Mouse (Mus musculus) hindbrain, embryonic 10.5 days (tissue): ENCODE data around the gene Mast4. TPM values are rescaled to one million over a fixed set of nuclear protein-coding genes. Genes with fewer than 3 reads are reported as not detected.

Experiments
- DNase-seq: peaks from one replicate; pipeline ENCODE4 v3.0.0-alpha.2; 2017; ENCODE audit warnings: low spot score
- H3K27ac ChIP-seq: fragments of 300-500 bp; sonication (generic); 2 replicates; pipeline ENCODE4 v1.5.1; 2016; ENCODE audit warnings: mild to moderate bottlenecking, moderate library complexity
- H3K27me3 ChIP-seq: fragments of 300-500 bp; sonication (generic); 2 replicates; pipeline ENCODE4 v1.6.1; 2016; ENCODE audit warnings: mild to moderate bottlenecking; ENCODE audit not compliant: poor library complexity, insufficient read depth, severe bottlenecking
- H3K36me3 ChIP-seq: fragments of 300-500 bp; sonication (generic); 2 replicates; pipeline ENCODE4 v1.6.1; 2016; ENCODE audit warnings: mild to moderate bottlenecking, moderate library complexity
- H3K4me1 ChIP-seq: fragments of 300-500 bp; sonication (generic); replicated peaks from 2 replicates; pipeline ENCODE4 v1.6.1; 2016; ENCODE audit warnings: mild to moderate bottlenecking
- H3K4me3 ChIP-seq: fragments of 300-500 bp; sonication (generic); 2 replicates; pipeline ENCODE4 v1.5.1; 2016; ENCODE audit warnings: mild to moderate bottlenecking, moderate library complexity
- H3K9me3 ChIP-seq: fragments of 300-500 bp; sonication (generic); 2 replicates; pipeline ENCODE4 v1.6.1; 2016; ENCODE audit warnings: mild to moderate bottlenecking, moderate library complexity
- WGBS: fragments of 180-500 bp; shearing (Covaris S2); methylation state at CpG from one replicate; pipeline ENCODE4 v1.1.7; 2016; 5-methylcytosine and 5-hydroxymethylcytosine counted together
- polyA plus RNA-seq: library from polyadenylated mRNA; unstranded; fragments of >200 nt; fragmentation: Nextera tagmentation; extraction: Ambion mirVana; gene quantifications from 2 replicates; pipeline ENCODE4 v1.2.1, GENCODE M21; 2016

The Mast4 gene
- polyA plus RNA-seq, 1 experiment from 2014 or later: 19.3 TPM

DNA sequence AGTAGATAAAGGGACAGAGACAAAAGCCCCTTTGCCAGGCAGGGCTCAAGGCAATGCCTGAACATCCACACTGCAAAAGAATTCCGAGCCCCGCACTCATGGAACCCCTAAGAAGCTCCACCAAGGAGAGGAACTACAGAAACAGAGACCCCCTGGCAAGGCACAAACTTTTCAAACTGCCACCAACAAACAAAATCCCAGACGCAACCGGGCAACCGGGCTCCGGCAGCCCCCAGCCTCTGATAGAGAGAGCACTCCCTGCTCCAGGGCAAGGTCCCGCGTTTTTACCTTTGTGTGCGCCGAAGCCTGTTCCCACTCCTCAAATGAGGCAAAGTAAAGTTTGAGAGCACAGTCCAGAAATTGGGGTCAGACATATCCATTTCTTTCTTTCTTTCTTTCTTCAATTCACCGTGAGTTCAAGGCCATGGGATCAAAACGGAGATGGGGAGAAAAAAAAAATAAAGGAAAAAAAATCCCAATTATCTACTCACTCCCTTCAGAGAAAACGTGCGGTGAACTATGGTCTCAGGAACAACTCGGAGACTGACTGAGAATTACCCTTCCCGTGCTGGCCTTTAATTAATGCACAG is 428.8 kb downstream of the Mast4 start:
- Histone ChIP-seq H3K36me3 (no peaks in the 10 kb centered on the region), H3K4me1 (peaks cover 45% of the 10 kb centered on the region), H3K9me3 (no peaks in the 10 kb centered on the region), H3K27me3 (no peaks in the 10 kb centered on the region), H3K27ac (peak overlapping the region; percentile 89), H3K4me3 (peak overlapping the region; percentile 72)
- under 1% methylated on average over 16 of the region's 16 CpGs for WGBS
- peak; percentile 50 for DNase-seq

DNA sequence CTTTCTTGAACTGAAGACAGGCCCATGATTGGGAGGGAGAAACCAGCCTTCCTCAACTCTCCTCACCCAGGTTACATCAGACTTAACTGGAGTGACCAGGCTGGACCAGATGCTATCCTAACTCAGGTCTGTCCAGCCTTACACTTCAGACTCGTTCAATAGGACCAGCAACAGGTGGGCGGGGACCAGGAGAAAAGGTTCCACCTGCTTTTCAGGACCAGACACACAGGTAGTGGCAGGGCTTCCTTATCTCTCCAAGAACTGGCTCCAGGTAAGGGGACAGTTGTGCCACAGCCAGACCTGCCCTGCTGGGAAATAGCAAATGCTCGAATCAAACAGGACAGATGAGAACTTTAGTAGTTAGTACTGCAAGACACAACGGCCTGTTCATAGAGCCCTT is 430.6 kb downstream of the Mast4 start:
- H3K27me3 ChIP-seq: no peaks in the 10 kb centered on the region
- peaks cover 63% of the 10 kb centered on the region for H3K4me1 ChIP-seq
- WGBS: 85% methylated on average over 4 of the region's 4 CpGs
- H3K36me3 ChIP-seq: no peaks in the 10 kb centered on the region
- DNase-seq: no peak
- no peaks in the 10 kb centered on the region for H3K9me3 ChIP-seq
- no peak overlapping the region for H3K27ac ChIP-seq
- H3K4me3 ChIP-seq: peak overlapping the region; percentile 21; the same call in 1 of the 2 replicates

GRCm38 (mm10) chr13:102902123-102902522 is 432.2 kb downstream of the Mast4 start:
- Histone ChIP-seq H3K36me3 (no peaks in the 10 kb centered on the region), H3K4me3 (no peak overlapping the region), H3K27ac (no peak overlapping the region), H3K27me3 (no peaks in the 10 kb centered on the region), H3K9me3 (no peaks in the 10 kb centered on the region), H3K4me1 (peaks cover 67% of the 10 kb centered on the region)
- WGBS: 64% methylated on average over 7 of the region's 7 CpGs
- DNase-seq: no peak

- no peaks in the 10 kb centered on the region for H3K36me3 ChIP-seq
- no peaks in the 10 kb centered on the region for H3K9me3 ChIP-seq
- DNase-seq: no peak
- H3K4me3 ChIP-seq: no peak overlapping the region
- no peaks in the 10 kb centered on the region for H3K27me3 ChIP-seq
- 83% methylated on average over 8 of the region's 8 CpGs for WGBS
- H3K27ac ChIP-seq: no peak overlapping the region
- peaks cover 76% of the 10 kb centered on the region for H3K4me1 ChIP-seq
Measured at GRCm38 (mm10) chr13:102900531-102900930, 433.8 kb downstream of the Mast4 start.

DNA sequence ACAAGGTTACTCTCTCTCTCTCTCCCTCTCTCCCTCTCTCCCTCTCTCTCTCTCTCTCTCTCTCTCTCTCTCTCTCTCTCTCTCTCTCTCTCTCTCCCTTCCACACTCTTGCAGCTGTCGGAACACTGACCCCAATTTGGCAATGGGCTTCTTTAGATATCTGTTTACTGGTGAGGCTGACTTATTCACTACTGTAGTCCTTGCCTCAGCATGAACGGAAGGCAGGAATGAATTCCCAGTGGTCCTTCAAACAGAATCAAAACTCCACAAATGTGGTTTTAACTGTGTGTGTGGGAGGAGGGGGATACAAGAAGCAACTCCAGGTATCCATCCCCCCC is 434.2 kb downstream of the Mast4 start:
- H3K4me3 ChIP-seq: no peak overlapping the region

GRCm38 (mm10) chr13:102899253-102900082 is 434.8 kb downstream of the Mast4 start:
- H3K4me3 ChIP-seq: no peak overlapping the region
- 74% methylated on average over 9 of the region's 9 CpGs for WGBS
- DNase-seq: no peak
- no peaks in the 10 kb centered on the region for H3K9me3 ChIP-seq
- no peaks in the 10 kb centered on the region for H3K36me3 ChIP-seq
- no peaks in the 10 kb centered on the region for H3K27me3 ChIP-seq
- H3K4me1 ChIP-seq: peaks cover 78% of the 10 kb centered on the region
- H3K27ac ChIP-seq: peak overlapping the region; percentile 50; the same call in 1 of the 2 replicates

More for the DNA sequence above, 434.2 kb downstream of the Mast4 start:
- no peak overlapping the region for H3K27ac ChIP-seq
- peaks cover 76% of the 10 kb centered on the region for H3K4me1 ChIP-seq
- no peaks in the 10 kb centered on the region for H3K36me3 ChIP-seq
- H3K9me3 ChIP-seq: no peaks in the 10 kb centered on the region
- no peaks in the 10 kb centered on the region for H3K27me3 ChIP-seq
- 69% methylated on average over 2 of the region's 2 CpGs for WGBS
- DNase-seq: no peak

DNA sequence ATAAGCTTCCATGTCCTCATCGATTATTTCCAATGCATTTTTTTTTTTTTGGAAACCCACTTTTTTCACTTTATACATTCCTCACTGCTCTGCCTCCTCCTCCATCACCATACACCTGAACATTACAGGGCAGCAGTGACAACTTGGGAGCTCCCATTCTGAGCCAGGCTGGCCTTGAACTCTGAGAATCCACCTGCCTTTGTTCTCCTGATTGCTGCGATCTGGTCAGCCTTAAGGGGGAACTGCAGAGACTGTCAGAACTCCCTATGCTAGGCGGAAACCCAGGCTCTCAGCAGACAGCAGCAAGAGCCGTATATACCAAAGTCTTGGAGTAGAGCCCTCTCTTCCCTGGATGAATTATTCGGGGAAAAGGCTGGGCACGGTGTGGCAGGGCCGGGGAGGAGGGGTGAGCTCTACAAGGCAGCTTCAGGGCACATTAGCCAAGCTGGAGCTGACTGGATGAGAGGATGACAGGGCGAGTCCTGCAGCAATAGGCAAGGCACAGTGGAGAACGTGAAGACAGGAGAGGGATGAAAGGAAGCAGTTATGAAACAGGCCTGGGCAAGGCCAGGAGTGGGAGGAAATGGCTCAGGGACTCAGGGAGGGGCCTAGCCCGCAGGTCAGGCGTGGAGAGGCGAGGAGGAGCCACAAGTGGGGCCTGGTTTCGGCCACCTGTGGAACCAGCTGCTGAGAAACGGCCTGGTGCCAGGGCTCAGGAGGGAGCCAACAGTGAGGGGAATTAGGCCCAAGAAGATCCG is 435.7 kb downstream of the Mast4 start:
- Histone ChIP-seq H3K4me3 (no peak overlapping the region), H3K9me3 (no peaks in the 10 kb centered on the region), H3K27me3 (no peaks in the 10 kb centered on the region), H3K4me1 (peaks cover 77% of the 10 kb centered on the region), H3K36me3 (no peaks in the 10 kb centered on the region), H3K27ac (peak overlapping the region; percentile 50; the same call in 1 of the 2 replicates)
- no peak for DNase-seq
- WGBS: 57% methylated on average over 15 of the region's 15 CpGs

DNA sequence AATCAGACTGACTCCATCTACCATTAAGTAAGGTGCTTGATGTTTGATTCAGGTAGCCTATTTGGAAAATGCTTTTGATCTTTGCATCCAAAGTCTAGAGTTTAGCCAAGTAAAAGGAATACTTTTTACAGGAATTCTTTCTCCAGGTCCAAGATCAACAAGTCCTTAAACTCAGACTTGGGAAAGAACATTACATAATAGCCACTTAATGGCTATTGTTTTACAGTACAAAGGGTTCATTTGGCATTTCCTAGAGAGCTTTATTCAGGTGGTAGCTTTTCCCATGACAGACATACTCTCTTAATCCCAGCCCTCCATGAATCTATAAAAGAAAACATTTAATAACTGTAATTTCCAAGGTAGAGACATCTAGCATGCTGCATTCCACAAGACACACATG is 438.0 kb downstream of the Mast4 start:
- H3K27ac ChIP-seq: no peak overlapping the region
- DNase-seq: no peak
- H3K4me1 ChIP-seq: peaks cover 65% of the 10 kb centered on the region
- H3K9me3 ChIP-seq: no peaks in the 10 kb centered on the region
- no peaks in the 10 kb centered on the region for H3K36me3 ChIP-seq
- H3K27me3 ChIP-seq: no peaks in the 10 kb centered on the region
- H3K4me3 ChIP-seq: no peak overlapping the region

DNA sequence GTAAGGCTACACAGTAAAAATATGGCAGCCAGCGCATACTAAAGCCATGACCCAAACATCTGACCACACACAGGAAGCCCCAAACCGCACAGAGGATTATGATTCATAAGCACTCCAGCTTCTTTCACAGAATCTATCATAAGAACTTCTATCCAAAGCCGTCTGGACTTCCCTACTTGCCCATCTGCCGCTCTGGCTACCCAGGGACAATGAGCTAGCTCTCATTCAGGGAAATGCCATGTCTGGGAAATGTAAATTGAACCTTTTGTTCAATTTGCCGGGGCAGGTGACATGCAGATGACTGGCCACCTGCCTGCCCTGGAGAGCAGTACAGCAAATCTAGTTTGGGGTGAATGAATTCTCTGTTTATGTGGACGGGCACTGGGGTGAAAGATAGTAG is 438.4 kb downstream of the Mast4 start:
- H3K36me3 ChIP-seq: no peaks in the 10 kb centered on the region
- no peaks in the 10 kb centered on the region for H3K27me3 ChIP-seq
- H3K4me1 ChIP-seq: peaks cover 60% of the 10 kb centered on the region
- H3K4me3 ChIP-seq: no peak overlapping the region
- no peaks in the 10 kb centered on the region for H3K9me3 ChIP-seq
- DNase-seq: no peak
- 64% methylated on average over 6 of the region's 6 CpGs for WGBS
- no peak overlapping the region for H3K27ac ChIP-seq

DNA sequence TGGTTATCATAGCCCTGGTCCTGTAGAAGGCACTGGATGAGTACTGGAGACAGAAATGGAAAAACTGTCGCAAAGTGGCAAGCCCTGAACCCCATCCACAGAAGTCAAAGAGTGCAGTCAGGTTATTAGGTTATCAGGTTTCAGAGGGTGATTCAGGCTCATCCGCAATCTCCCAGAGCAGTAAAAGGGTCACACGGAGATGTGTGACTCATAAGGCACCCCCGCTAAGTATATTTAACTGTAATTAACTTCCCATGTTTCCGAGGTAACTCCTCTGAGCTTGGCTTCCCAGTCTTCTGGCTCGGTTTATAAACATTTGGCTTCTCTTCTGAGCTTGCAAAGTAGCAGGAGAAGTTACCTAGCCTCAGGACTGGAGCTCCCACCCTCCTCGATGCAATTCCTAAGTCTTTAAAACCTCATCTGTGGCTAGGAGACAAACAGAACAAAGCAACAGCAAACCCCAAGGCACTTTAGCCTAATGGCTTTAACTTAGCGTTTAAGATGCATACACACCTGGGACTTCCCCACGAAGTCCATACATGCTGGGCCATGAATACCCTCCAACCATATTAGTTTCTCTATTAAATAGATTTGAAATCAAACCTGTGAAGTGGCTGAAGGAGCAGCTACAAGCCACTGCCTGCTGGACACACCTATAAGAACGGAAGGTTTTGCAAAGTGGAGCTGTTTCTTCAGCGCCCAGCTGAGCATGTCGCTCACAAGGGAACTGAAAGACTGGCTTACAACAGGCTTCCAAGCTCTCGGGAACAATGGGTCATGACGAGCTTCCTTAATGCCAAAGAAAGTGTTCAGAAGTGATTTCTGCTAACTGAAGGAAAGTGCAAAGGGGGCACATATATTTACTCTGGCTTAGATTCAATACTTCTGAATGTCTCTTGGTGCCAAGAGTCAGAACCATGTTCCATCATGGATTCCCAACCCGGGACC is 439.7 kb downstream of the Mast4 start:
- H3K36me3 ChIP-seq: no peaks in the 10 kb centered on the region
- no peaks in the 10 kb centered on the region for H3K27me3 ChIP-seq
- no peak overlapping the region for H3K27ac ChIP-seq
- no peak overlapping the region for H3K4me3 ChIP-seq
- no peak for DNase-seq
- no peaks in the 10 kb centered on the region for H3K9me3 ChIP-seq
- H3K4me1 ChIP-seq: peaks cover 48% of the 10 kb centered on the region
- 58% methylated on average over 15 of the region's 15 CpGs for WGBS

GRCm38 (mm10) chr13:102892783-102893182 is 441.5 kb downstream of the Mast4 start:
- 88% methylated on average over 3 of the region's 3 CpGs for WGBS
- Histone ChIP-seq H3K36me3 (no peaks in the 10 kb centered on the region), H3K27me3 (no peaks in the 10 kb centered on the region), H3K4me1 (peaks cover 42% of the 10 kb centered on the region), H3K4me3 (no peak overlapping the region), H3K27ac (no peak overlapping the region), H3K9me3 (no peaks in the 10 kb centered on the region)
- DNase-seq: no peak

- Histone ChIP-seq H3K27ac (no peak overlapping the region), H3K27me3 (no peaks in the 10 kb centered on the region), H3K4me3 (no peak overlapping the region), H3K9me3 (no peaks in the 10 kb centered on the region), H3K4me1 (peaks cover 24% of the 10 kb centered on the region), H3K36me3 (no peaks in the 10 kb centered on the region)
- WGBS: 88% methylated on average over 10 of the region's 10 CpGs
- DNase-seq: no peak
Measured at GRCm38 (mm10) chr13:102889989-102890388, 444.3 kb downstream of the Mast4 start.
